Mouse (Mus musculus) thymus, adult 2 months (tissue): Measurements from ENCODE around the gene Akr1b8. TPM values are rescaled to one million over a fixed set of nuclear protein-coding genes. Genes with fewer than 3 reads are reported as not detected.
A peak's percentile ranks its signal among the peaks of the same experiment; 100 is the strongest.
"Not testable (repeated sequence)": the region's sequence is repeated elsewhere in the genome, so short reads cannot be mapped to it uniquely, and the experiment has no call there.

Source experiments
- DNase-seq: peaks from one replicate; pipeline ENCODE4 v3.0.0; 2021
- H3K27ac ChIP-seq: fragments of 200-500 bp; 2 replicates; pipeline ENCODE4 v1.5.1; 2012; ENCODE audit warnings: low read length, control low read depth; ENCODE audit not compliant: control insufficient read depth, insufficient read depth
- H3K27me3 ChIP-seq: fragments of 200-500 bp; 2 replicates; pipeline ENCODE4 v1.6.1; 2012; ENCODE audit warnings: mild to moderate bottlenecking, low read length, moderate library complexity, mixed read lengths; ENCODE audit not compliant: control insufficient read depth, insufficient read depth
- H3K36me3 ChIP-seq: fragments of 200-500 bp; 2 replicates; pipeline ENCODE4 v1.6.1; 2012; ENCODE audit warnings: mild to moderate bottlenecking, low read length, moderate library complexity; ENCODE audit not compliant: control insufficient read depth, insufficient read depth
- H3K4me1 ChIP-seq: fragments of 200-500 bp; replicated peaks from 2 replicates; pipeline ENCODE4 v1.6.1; 2012; ENCODE audit warnings: low read length; ENCODE audit not compliant: control insufficient read depth, insufficient read depth
- H3K4me3 ChIP-seq: fragments of 200-500 bp; 2 replicates; pipeline ENCODE4 v1.5.1; 2012; ENCODE audit warnings: mild to moderate bottlenecking, low read length, control low read depth, moderate library complexity; ENCODE audit not compliant: control insufficient read depth, insufficient read depth
- CTCF ChIP-seq: fragments of 200-500 bp; IDR thresholded peaks from 2 replicates; pipeline ENCODE4 v1.5.1; 2012; ENCODE audit warnings: mild to moderate bottlenecking, control low read depth, low read length, moderate library complexity, borderline replicate concordance; ENCODE audit not compliant: control insufficient read depth, poor library complexity, insufficient read depth; ENCODE audit errors: extremely low read depth
- POLR2A ChIP-seq: fragments of 200-500 bp; IDR thresholded peaks from 2 replicates; pipeline ENCODE4 v1.6.1; 2012; ENCODE audit warnings: mild to moderate bottlenecking, low read length, control low read depth, moderate library complexity; ENCODE audit not compliant: control insufficient read depth, poor library complexity, insufficient read depth; ENCODE audit errors: extremely low read depth
- WGBS: fragments of 180-500 bp; shearing (Covaris S2); methylation state at CpG from one replicate; pipeline ENCODE4 v1.1.7; 2018; 5-methylcytosine and 5-hydroxymethylcytosine counted together
- polyA plus RNA-seq: library from polyadenylated mRNA; depleted of rRNA; stranded (reverse); fragments of >200 nt; gene quantifications from 2 replicates; pipeline ENCODE4 v1.2.3, GENCODE M21; 2012

Akr1b8 gene
- polyA plus RNA-seq, 1 experiment: 1.4 TPM

GRCm38 (mm10) chr6:34355841-34356240 lies 1.9 kb downstream of the Akr1b8 start:
- H3K4me1 ChIP-seq: 0 out of 2 replicates have a peak, but pooled peaks cover 2% of the 10 kb centered on the region
- H3K4me3 ChIP-seq: no peak overlapping the region
- H3K27me3 ChIP-seq: no peaks in the 10 kb centered on the region
- no peak overlapping the region for H3K27ac ChIP-seq
- no peak for DNase-seq
- TF ChIP-seq CTCF (no peak), POLR2A (no peak)
- H3K36me3 ChIP-seq: no peaks in the 10 kb centered on the region
- WGBS: 93% methylated on average over 9 of the region's 9 CpGs

DNA sequence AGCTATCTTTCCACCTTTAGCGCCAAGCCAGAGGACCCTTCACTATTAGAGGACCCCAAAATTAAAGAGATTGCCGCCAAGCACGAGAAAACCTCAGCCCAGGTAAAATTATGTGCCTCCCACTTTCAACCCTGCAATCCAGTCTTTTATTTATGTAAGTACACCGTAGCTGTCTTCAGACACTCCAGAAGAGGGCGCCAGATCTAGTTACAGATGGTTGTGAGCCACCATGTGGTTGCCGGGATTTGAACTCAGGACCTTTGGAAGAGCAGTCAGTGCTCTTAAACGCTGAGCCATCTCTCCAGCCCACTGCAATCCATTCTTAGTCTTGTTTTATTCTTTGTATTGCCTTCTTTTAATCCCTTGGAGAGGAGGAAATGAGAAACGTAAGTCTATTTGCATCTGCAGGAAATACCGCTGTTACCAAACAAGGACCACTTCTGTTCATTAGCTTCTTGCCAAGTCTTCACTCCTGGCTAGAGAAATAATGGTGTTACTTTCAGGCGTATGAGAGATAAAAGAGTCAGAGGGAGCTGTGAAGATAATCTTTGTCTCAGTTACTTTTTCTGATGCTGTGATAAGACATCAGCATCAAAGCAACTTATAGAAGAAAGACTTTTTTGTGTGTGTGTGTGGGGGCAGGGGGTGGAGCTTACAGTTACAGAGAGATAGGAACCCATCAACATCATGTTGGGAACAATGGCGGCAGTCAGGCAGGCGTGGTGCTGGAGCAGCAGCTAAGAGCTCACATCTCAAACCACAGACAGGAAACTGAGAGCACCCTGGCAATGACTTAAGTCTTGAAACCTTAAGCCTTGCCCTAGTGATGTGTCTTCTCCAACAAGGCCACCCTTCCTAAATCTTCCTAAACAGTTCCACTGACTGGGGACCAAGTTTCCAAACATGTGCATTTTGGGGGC lies 10.6 kb downstream of the Akr1b8 start:
- no peak overlapping the region for H3K4me3 ChIP-seq
- no peak for TF ChIP-seq CTCF
- TF ChIP-seq POLR2A: no peak
- H3K36me3 ChIP-seq: no peaks in the 10 kb centered on the region
- no peaks in the 10 kb centered on the region for H3K27me3 ChIP-seq
- 59% methylated on average over 12 of the region's 12 CpGs for WGBS
- peak; percentile 35 for DNase-seq
- H3K4me1 ChIP-seq: peaks cover 15% of the 10 kb centered on the region
- no peak overlapping the region for H3K27ac ChIP-seq

GRCm38 (mm10) chr6:34367998-34368397 lies 14.1 kb downstream of the Akr1b8 start:
- Histone ChIP-seq H3K4me1 (peaks cover 15% of the 10 kb centered on the region), H3K36me3 (no peaks in the 10 kb centered on the region), H3K4me3 (no peak overlapping the region), H3K27ac (no peak overlapping the region), H3K27me3 (no peaks in the 10 kb centered on the region)
- DNase-seq: no peak
- no peak for TF ChIP-seq CTCF
- no peak for TF ChIP-seq POLR2A
- WGBS: 61% methylated on average over 9 of the region's 9 CpGs

GRCm38 (mm10) chr6:34370081-34370480 lies 16.2 kb downstream of the Akr1b8 start:
- H3K27ac ChIP-seq: no peak overlapping the region
- DNase-seq: no peak
- peaks cover 6% of the 10 kb centered on the region for H3K4me1 ChIP-seq
- H3K27me3 ChIP-seq: no peaks in the 10 kb centered on the region
- TF ChIP-seq POLR2A: no peak
- no peak for TF ChIP-seq CTCF
- H3K36me3 ChIP-seq: no peaks in the 10 kb centered on the region
- H3K4me3 ChIP-seq: no peak overlapping the region
- WGBS: 94% methylated on average over 8 of the region's 8 CpGs

GRCm38 (mm10) chr6:34371700-34372351 lies 17.9 kb downstream of the Akr1b8 start:
- Histone ChIP-seq H3K36me3 (no peaks in the 10 kb centered on the region), H3K4me3 (no peak overlapping the region), H3K4me1 (no peaks in the 10 kb centered on the region), H3K27ac (no peak overlapping the region), H3K27me3 (no peaks in the 10 kb centered on the region)
- TF ChIP-seq POLR2A: no peak
- no peak for TF ChIP-seq CTCF
- DNase-seq: peak; percentile 83
- WGBS: 20% methylated on average over 18 of the region's 18 CpGs

DNA sequence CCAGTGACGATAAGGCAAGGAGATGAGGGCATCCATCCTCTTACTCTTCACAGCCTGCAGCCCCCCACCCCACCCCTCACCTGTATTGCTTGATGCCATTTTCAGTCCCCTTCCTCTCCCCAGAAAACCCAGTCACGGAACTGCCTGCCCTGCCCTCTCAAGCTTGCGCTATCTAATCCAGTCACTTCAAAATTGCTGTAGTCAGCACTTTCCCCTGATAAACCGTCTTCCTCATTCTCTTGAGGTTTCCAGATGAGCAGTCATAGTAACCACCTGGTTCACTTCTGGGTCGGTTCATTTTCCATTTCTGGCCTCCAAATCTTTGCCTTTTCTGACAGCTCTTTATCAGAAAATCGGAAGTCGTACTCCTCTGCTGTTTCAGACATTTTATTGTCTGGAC lies 19.9 kb downstream of the Akr1b8 start:
- no peak for DNase-seq
- H3K27me3 ChIP-seq: no peaks in the 10 kb centered on the region
- no peak overlapping the region for H3K4me3 ChIP-seq
- TF ChIP-seq POLR2A: no peak
- TF ChIP-seq CTCF: no peak
- no peak overlapping the region for H3K27ac ChIP-seq
- no peaks in the 10 kb centered on the region for H3K4me1 ChIP-seq
- no peaks in the 10 kb centered on the region for H3K36me3 ChIP-seq
- WGBS: 73% methylated on average over 7 of the region's 7 CpGs

DNA sequence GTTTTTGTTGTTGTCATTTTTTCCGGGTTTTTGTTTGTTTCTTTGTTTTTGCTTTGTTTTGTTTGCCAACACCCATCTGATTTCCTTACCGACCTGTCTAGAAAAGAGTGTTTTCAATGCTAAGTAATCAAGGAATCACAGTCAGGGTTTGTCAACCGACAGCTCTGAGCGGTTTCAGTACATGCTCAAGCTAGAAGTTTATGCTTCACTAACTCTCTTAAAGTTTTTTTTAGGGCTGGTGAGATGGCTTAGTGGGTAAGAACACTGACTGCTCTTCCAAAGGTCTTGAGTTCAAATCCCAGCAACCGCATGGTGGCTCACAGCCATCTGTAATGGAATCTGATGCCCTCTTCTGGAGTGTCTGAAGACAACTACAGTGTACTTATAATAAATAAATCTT lies 22.0 kb downstream of the Akr1b8 start:
- whole genome bisulfite sequencing: 94% methylated on average over 5 of the region's 5 CpGs
- not testable (repeated sequence) for H3K27me3 ChIP-seq, H3K36me3 ChIP-seq, H3K4me1 ChIP-seq, H3K4me3 ChIP-seq, DNase-seq, H3K27ac ChIP-seq
